Mouse (Mus musculus) lung, postnatal 0 days (tissue): ENCODE results near the gene Csf1. TPM values are rescaled to one million over a fixed set of nuclear protein-coding genes. Genes with fewer than 3 reads are reported as not detected.
A peak's percentile ranks its signal among the peaks of the same experiment; 100 is the strongest.

Source experiments
- ATAC-seq: fragments of 200-750 bp; cut with Nextera tagmentation; 2 replicates; pipeline ENCODE4 v1.8.0; 2017; ENCODE audit warnings: moderate library complexity
- DNase-seq: peaks from one replicate; pipeline ENCODE4 v3.0.0-alpha.2; 2016; ENCODE audit warnings: low spot score
- H3K27ac ChIP-seq: fragments of 300-500 bp; sonication (generic); 2 replicates; pipeline ENCODE4 v1.5.1; 2014; ENCODE audit warnings: antibody characterized with exemption, mild to moderate bottlenecking, low read length, mixed read lengths
- H3K27me3 ChIP-seq: fragments of 300-500 bp; sonication (generic); replicated peaks from 2 replicates; pipeline ENCODE4 v1.6.1; 2014; ENCODE audit warnings: low read length, mixed read lengths; ENCODE audit not compliant: insufficient read depth
- H3K36me3 ChIP-seq: fragments of 300-500 bp; sonication (generic); 2 replicates; pipeline ENCODE4 v1.6.1; 2014; ENCODE audit warnings: low read length, mixed read lengths; ENCODE audit not compliant: insufficient read depth
- H3K4me1 ChIP-seq: fragments of 300-500 bp; sonication (generic); 2 replicates; pipeline ENCODE4 v1.6.1; 2014; ENCODE audit warnings: antibody characterized with exemption, low read depth, low read length, mixed read lengths; ENCODE audit not compliant: insufficient read depth
- H3K4me2 ChIP-seq: fragments of 300-500 bp; sonication (generic); replicated peaks from 2 replicates; pipeline ENCODE4 v1.6.1; 2014; ENCODE audit warnings: low read depth, mild to moderate bottlenecking, low read length, moderate library complexity, mixed read lengths
- H3K4me3 ChIP-seq: fragments of 300-500 bp; sonication (generic); 2 replicates; pipeline ENCODE4 v1.5.1; 2014; ENCODE audit warnings: low read depth, low read length
- H3K9ac ChIP-seq: fragments of 300-500 bp; sonication (generic); replicated peaks from 2 replicates; pipeline ENCODE4 v1.6.1; 2014; ENCODE audit warnings: low read depth, mild to moderate bottlenecking
- H3K9me3 ChIP-seq: fragments of 300-500 bp; sonication (generic); 2 replicates; pipeline ENCODE4 v1.6.1; 2016; ENCODE audit warnings: low read length, mixed read lengths
- CTCF ChIP-seq: IDR thresholded peaks from 2 replicates; pipeline ENCODE4 v1.5.1; 2016; ENCODE audit warnings: antibody characterized with exemption, mild to moderate bottlenecking
- EP300 ChIP-seq: IDR thresholded peaks from 2 replicates; pipeline ENCODE4 v1.6.1; 2016; ENCODE audit warnings: antibody characterized with exemption, mild to moderate bottlenecking, control low read depth
- WGBS: fragments of 180-500 bp; shearing (Covaris S2); extraction: QIAGEN DNeasy Blood & Tissue Kit; methylation state at CpG from one replicate; pipeline ENCODE4 v1.1.7; 2014; 5-methylcytosine and 5-hydroxymethylcytosine counted together
- polyA plus RNA-seq: library from polyadenylated mRNA; unstranded; fragments of >200 nt; fragmentation: Nextera tagmentation; extraction: Ambion mirVana; gene quantifications from 2 replicates; pipeline ENCODE4 v1.2.1, GENCODE M21; 2015

The Csf1 gene
- 10.9 and 14.3 TPM in 2 replicates for polyA plus RNA-seq

GRCm38 (mm10) chr3:107759929-107760581 lies at the start of gene Csf1:
Gene Csf1 (minus strand): TSS chr3:107760469.
- peak; percentile 54; the same call in 1 of the 2 replicates for TF ChIP-seq EP300
- peak; percentile 52 for TF ChIP-seq CTCF
- Histone ChIP-seq H3K36me3 (no peaks in the 10 kb centered on the region), H3K4me2 (peak within 1 kb of the TSS; percentile 79), H3K27me3 (no peaks in the 10 kb centered on the region), H3K4me1 (peaks cover 8% of the 10 kb centered on the region; the same call in 1 of the 2 replicates), H3K9me3 (no peaks in the 10 kb centered on the region), H3K27ac (peak within 1 kb of the TSS; percentile 88), H3K9ac (peak within 1 kb of the TSS; percentile 74), H3K4me3 (peak within 1 kb of the TSS; percentile 74)
- WGBS, result 1% methylated on average over 51 of the region's 56 CpGs
- DNase-seq, result peak; percentile 90
- peak; percentile 90 for ATAC-seq

DNA sequence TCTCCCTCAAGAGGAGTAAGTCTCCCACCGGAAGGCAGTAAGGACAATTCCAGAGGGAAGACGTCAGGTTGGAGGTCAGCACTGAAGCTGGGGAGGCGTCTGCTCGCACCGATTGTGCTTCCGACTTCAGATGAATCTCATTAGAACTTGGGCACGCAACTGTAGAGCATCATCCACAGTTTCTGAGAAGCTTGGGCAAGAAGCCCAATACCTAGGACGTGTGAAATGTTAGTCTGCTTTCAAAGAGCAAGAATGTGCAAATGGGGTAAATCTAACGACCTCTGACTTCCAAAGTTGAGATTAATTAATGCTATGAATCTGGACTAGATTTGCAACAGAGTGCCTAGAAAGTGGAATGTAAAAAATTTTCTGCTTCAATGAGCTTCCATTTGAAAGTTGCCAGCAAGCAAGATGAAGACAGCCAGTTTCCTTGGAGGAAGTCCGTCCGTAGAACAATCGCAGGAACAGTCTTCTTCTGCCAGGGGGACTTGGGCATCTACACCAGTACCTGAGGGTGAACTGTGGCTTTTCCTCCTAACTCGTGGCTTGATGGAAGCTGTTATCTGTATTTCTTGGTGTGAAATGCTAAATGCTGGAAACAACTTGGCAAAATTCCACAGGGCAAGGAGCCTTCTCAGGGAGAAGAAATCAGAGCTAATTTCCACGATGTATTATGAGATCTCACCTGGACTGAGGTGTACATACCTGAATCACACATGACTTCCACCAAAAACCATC lies 47.9 kb upstream of the Csf1 start:
- no peak overlapping the region for H3K27ac ChIP-seq
- H3K4me1 ChIP-seq, result peaks cover 6% of the 10 kb centered on the region; the same call in 1 of the 2 replicates
- no peaks in the 10 kb centered on the region for H3K36me3 ChIP-seq
- no peak for TF ChIP-seq EP300
- no peak for TF ChIP-seq CTCF
- DNase-seq (peak; percentile 45), ATAC-seq (peak; percentile 33)
- no peak overlapping the region for H3K9ac ChIP-seq
- peak overlapping the region; percentile 22; the same call in 1 of the 2 replicates for H3K4me2 ChIP-seq
- no peaks in the 10 kb centered on the region for H3K27me3 ChIP-seq
- no peak overlapping the region for H3K4me3 ChIP-seq
- WGBS, result 42% methylated on average over 14 of the region's 14 CpGs
- no peaks in the 10 kb centered on the region for H3K9me3 ChIP-seq

GRCm38 (mm10) chr3:107807386-107807974 lies 47.2 kb upstream of the Csf1 start:
- Histone ChIP-seq H3K36me3 (no peaks in the 10 kb centered on the region), H3K4me2 (peak overlapping the region; percentile 22; the same call in 1 of the 2 replicates), H3K4me1 (peaks cover 6% of the 10 kb centered on the region; the same call in 1 of the 2 replicates), H3K9ac (no peak overlapping the region), H3K27ac (no peak overlapping the region), H3K27me3 (no peaks in the 10 kb centered on the region), H3K4me3 (no peak overlapping the region), H3K9me3 (no peaks in the 10 kb centered on the region)
- 0 out of 2 replicates have a peak, but pooled peaks have one; percentile 4 for ATAC-seq
- no peak for DNase-seq
- TF ChIP-seq EP300 (no peak), CTCF (no peak)
- WGBS, result 37% methylated on average over 6 of the region's 6 CpGs

GRCm38 (mm10) chr3:107806916-107807315 lies 46.6 kb upstream of the Csf1 start:
- H3K9me3 ChIP-seq, result no peaks in the 10 kb centered on the region
- no peak overlapping the region for H3K4me3 ChIP-seq
- peak; percentile 60 for DNase-seq
- H3K4me1 ChIP-seq, result peaks cover 6% of the 10 kb centered on the region; the same call in 1 of the 2 replicates
- H3K27ac ChIP-seq, result no peak overlapping the region
- H3K9ac ChIP-seq, result no peak overlapping the region
- no peaks in the 10 kb centered on the region for H3K27me3 ChIP-seq
- no peak for TF ChIP-seq CTCF
- 0 out of 2 replicates have a peak, but pooled peaks have one; percentile 20 for TF ChIP-seq EP300
- 52% methylated on average over 1 of the region's 1 CpGs for WGBS
- peak; percentile 17; the same call in 1 of the 2 replicates for ATAC-seq
- no peaks in the 10 kb centered on the region for H3K36me3 ChIP-seq
- no peak overlapping the region for H3K4me2 ChIP-seq

DNA sequence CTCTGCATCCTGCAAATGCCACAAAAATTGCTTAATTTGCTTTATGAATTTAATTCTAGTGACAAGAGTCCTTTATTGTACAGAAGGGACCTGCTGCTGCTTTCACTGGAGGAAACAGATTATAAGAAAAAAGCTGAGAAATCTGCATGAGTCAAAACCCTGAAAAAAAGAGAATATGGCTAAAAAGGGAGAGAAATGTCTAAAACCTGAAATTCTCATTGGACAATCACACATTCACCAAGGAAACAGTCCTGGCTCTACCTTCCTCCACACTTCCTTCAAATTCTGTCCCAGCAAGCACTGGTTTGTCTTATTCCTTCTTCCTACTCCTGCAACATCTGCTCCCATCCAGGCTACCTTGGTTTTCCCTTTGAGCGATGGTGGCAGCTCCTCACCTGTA lies 44.5 kb upstream of the Csf1 start:
- no peak for TF ChIP-seq EP300
- Histone ChIP-seq H3K9me3 (no peaks in the 10 kb centered on the region), H3K9ac (no peak overlapping the region), H3K4me3 (no peak overlapping the region), H3K27ac (no peak overlapping the region), H3K4me2 (no peak overlapping the region), H3K27me3 (no peaks in the 10 kb centered on the region), H3K36me3 (no peaks in the 10 kb centered on the region), H3K4me1 (peaks cover 6% of the 10 kb centered on the region; the same call in 1 of the 2 replicates)
- WGBS, result 94% methylated on average over 1 of the region's 1 CpGs
- ATAC-seq (no peak), DNase-seq (no peak)
